Comparison of ENCODE assay signal across 11 mouse cellular contexts in genomic region chr10:44325551-44326500, GRCm38 (mm10). TPM values are rescaled to one million over a fixed set of nuclear protein-coding genes. Genes with fewer than 3 reads are reported as not detected.
DNase-seq lines count a peak whose midpoint lies in the region; ATAC-seq and TF ChIP-seq lines count a peak whose summit lies in the region.
"Had no signal": no experiment of that assay in that cellular context is flagged by ENCODE, and none has a peak within 500 bp of the region (broad histone marks: within the 10 kb centered on the region; RNA-seq: fewer than 3 reads in every experiment).

No protein-coding gene starts in this region.

- H3K79me2 ChIP-seq in macrophage (ENCODE audit: inconsistent target): no peaks in the 10 kb centered on the region; the same call in 1 of the 2 replicates

- H3K27me3 ChIP-seq in intestine, embryonic 15.5 days (replicated peaks): no peaks in the 10 kb centered on the region
- H3K27me3 ChIP-seq in intestine, postnatal 0 days (replicated peaks; ENCODE audit: control insufficient read depth, insufficient read depth, low read length): no peaks in the 10 kb centered on the region
- H3K27me3 ChIP-seq: embryonic facial prominence, embryonic 12.5 days had no signal

- H3K36me3 ChIP-seq in intestine, embryonic 15.5 days: no peaks in the 10 kb centered on the region
- H3K36me3 ChIP-seq in intestine, postnatal 0 days (ENCODE audit: control insufficient read depth, insufficient read depth): 0 out of 2 replicates have a peak, but pooled peaks cover 5% of the 10 kb centered on the region
- no peaks in the 10 kb centered on the region for H3K36me3 ChIP-seq in macrophage (ENCODE audit: inconsistent target)
- H3K36me3 ChIP-seq: embryonic facial prominence, embryonic 12.5 days had no signal

- H3K4me1 ChIP-seq in intestine, embryonic 15.5 days (replicated peaks): no peaks in the 10 kb centered on the region
- no peaks in the 10 kb centered on the region for H3K4me1 ChIP-seq in intestine, postnatal 0 days (replicated peaks; ENCODE audit: control insufficient read depth, insufficient read depth, low read length)
- H3K4me1 ChIP-seq: embryonic facial prominence, embryonic 12.5 days had no signal

- no peak overlapping the region for H3K27ac ChIP-seq in intestine, embryonic 15.5 days
- no peak overlapping the region for H3K27ac ChIP-seq in intestine, postnatal 0 days (ENCODE audit: low read depth, low read length)
- H3K27ac ChIP-seq in macrophage: peak overlapping the region; percentile 42; the same call in 1 of the 2 replicates
- H3K27ac ChIP-seq: embryonic facial prominence, embryonic 12.5 days; liver, embryonic 14.5 days had no signal

- peak; percentile 44 for DNase-seq in ES-CJ7 (ENCODE audit: low read depth, low spot score)
- DNase-seq in brain, adult 2 months (ENCODE audit: low read depth, low spot score): peak; percentile 20
- no peak for DNase-seq in adrenal gland, adult 8-10 months
- DNase-seq in left cerebral cortex, adult 18-20 months (ENCODE audit: low spot score in 2 of 2): no peak
- DNase-seq in spleen, postnatal 4 days (ENCODE audit: low spot score in 2 of 2): no peak
- DNase-seq: gastrocnemius, postnatal 36 days had no signal

- H3K9me3 ChIP-seq in intestine, embryonic 15.5 days: no peaks in the 10 kb centered on the region
- H3K9me3 ChIP-seq in intestine, postnatal 0 days (ENCODE audit: control insufficient read depth): no peaks in the 10 kb centered on the region
- H3K9me3 ChIP-seq: embryonic facial prominence, embryonic 12.5 days had no signal

- TF ChIP-seq CTCF in intestine, postnatal 0 days (IDR thresholded peaks at IDR 0.05; ENCODE audit: low read depth): no peak

- H3K4me3 ChIP-seq in intestine, embryonic 15.5 days (replicated peaks): no peak overlapping the region
- no peak overlapping the region for H3K4me3 ChIP-seq in intestine, postnatal 0 days (ENCODE audit: low read depth, low read length)
- no peak overlapping the region for H3K4me3 ChIP-seq in macrophage (ENCODE audit: inconsistent target)
- H3K4me3 ChIP-seq: embryonic facial prominence, embryonic 12.5 days had no signal

- no peak overlapping the region for H3K4me2 ChIP-seq in intestine, embryonic 15.5 days (replicated peaks)
- no peak overlapping the region for H3K4me2 ChIP-seq in intestine, postnatal 0 days (replicated peaks; ENCODE audit: low read depth)
- H3K4me2 ChIP-seq: embryonic facial prominence, embryonic 12.5 days had no signal

- H3K9ac ChIP-seq in intestine, embryonic 15.5 days: no peak overlapping the region
- no peak overlapping the region for H3K9ac ChIP-seq in intestine, postnatal 0 days (ENCODE audit: low read depth, low read length)
- H3K9ac ChIP-seq: embryonic facial prominence, embryonic 12.5 days; liver, embryonic 14.5 days had no signal

- peak; percentile 70 for ATAC-seq in intestine, embryonic 15.5 days
- ATAC-seq in intestine, postnatal 0 days: no peak

- 66% methylated on average over 13 of the region's 13 CpGs for WGBS in intestine, embryonic 15.5 days
- whole genome bisulfite sequencing in intestine, postnatal 0 days: 58% methylated on average over 13 of the region's 13 CpGs
- WGBS in macrophage (ENCODE audit: missing documents): 59% methylated on average over 12 of the region's 13 CpGs

RNA-seq across cellular contexts. Expression of gene Atg5, which starts 57.7 kb away (rescaled TPM):
- polyA plus RNA-seq in intestine, embryonic 15.5 days (2015; fragmentation: Nextera tagmentation; extraction: Ambion mirVana): 51.3 and 53.7 TPM in 2 replicates
- 53.5 and 57.2 TPM in 2 replicates for polyA plus RNA-seq in intestine, postnatal 0 days (2015; fragmentation: Nextera tagmentation; extraction: Ambion mirVana)
- total RNA-seq in macrophage (2018; cell fraction: chromatin; rRNA removed): 10 to 100 TPM in 22 of 26 experiments, 1 to 10 TPM in 4; 6.8 to 23.7 (median 18.0) TPM
- total RNA-seq in macrophage (2018; cell fraction: cytosol; rRNA removed): 10 to 100 TPM; 25.1 to 47.0 (median 40.0) TPM
- total RNA-seq in macrophage (2018; cell fraction: nucleus; rRNA removed): 10 to 100 TPM; 10.8 to 35.6 (median 21.1) TPM
- 35.0 to 43.4 TPM (median 39.1 TPM) in 3 replicates for polyA plus RNA-seq in macrophage (2018)
- total RNA-seq in adrenal gland, adult 8-10 months (2022): 10 to 100 TPM; 30.6 to 49.7 (median 36.4) TPM
- total RNA-seq in left cerebral cortex, adult 18-20 months (2021): 10 to 100 TPM; 21.4 to 21.5 TPM

Comparison
In these comparisons a context has a peak if more than half of its experiments do, and no peak if none do; other contexts are left out.
1. DNase-seq: peak in ES-CJ7 (single experiment) and brain, adult 2 months (single experiment); none in adrenal gland, adult 8-10 months (single experiment), left cerebral cortex, adult 18-20 months (0 of 2) and spleen, postnatal 4 days (0 of 2).